Mouse (Mus musculus) cerebellum, adult (tissue): ENCODE data around the gene S100a13.

Source experiments
- ATAC-seq: cut with Nextera tagmentation; 2 replicates; pipeline ENCODE4 v1.9.2; 2017; ENCODE audit warnings: mild to moderate bottlenecking, moderate library complexity, mixed read lengths; ENCODE audit not compliant: insufficient number of reproducible peaks, low FRiP score, low TSS enrichment

Gene S100a13

DNA sequence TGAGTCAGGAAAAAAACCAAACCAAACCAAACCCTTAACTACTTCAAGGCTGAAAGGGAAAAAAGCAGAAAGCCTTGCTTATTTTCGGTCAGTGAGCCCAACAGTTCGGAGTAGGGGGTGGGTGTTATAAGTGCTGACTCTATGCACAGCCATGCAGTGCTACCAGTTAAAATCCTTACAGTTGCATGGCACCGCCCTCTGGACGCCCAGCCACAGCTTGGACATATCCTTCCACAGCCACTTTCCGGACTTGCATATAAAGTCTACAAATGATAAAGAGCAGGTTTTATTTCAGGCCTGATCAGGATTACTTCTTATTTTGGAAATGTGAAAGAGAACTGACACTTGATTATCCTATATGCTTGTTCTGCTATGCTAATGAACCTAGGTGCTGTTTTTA, 9.0 kb upstream of the S100a13 start:
- no peak for ATAC-seq

DNA sequence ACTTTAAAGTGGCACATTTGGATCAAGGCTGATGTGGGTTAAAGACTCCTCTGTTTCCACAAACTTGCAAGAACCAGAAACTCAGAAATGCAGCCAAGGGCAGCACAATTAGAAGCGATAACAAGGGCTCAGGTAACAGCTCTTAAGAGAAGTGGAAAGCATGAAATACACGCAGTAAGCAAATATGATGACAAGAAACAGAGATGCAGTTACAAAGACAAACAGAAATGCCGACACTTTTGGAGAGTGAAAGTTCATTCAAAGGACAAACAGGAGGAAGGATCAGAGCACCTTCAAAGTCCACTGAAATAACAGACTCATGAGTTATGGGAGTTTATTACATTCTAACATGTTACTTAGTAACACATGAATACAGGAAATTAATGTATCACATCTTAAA, 7.9 kb upstream of the S100a13 start:
- no peak for ATAC-seq

DNA sequence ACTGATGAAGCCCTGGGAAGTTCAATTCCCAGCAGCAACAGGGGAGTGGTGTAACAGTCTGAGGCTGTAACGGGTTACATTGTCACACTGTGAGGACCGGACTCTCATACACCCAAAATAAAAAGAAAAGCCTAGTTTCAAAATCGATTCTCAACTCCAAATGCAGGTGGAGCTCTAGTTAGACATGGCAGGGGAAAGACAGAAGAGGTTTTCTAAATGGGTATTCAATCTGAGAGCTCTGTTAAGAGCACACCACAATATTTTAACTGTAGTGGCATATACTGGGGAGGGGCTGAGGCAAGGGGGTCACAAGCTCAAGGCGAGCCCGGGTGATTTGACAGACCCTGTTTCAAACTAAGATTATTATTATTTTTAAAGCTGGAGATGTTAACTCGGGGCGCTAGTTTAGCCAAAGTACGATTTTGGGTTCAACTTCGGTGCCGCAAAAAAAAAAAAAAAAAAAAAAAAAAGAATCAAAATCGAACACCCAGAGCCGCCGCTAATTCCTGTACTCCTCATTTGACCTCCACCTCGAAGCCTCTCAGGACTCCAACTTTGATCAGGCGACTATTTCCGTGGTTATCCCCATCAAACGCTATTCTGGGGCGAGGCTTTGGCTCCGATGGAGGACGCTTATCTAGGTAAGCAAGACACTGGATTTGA, 5.8 kb upstream of the S100a13 start:
- no peak for ATAC-seq

DNA sequence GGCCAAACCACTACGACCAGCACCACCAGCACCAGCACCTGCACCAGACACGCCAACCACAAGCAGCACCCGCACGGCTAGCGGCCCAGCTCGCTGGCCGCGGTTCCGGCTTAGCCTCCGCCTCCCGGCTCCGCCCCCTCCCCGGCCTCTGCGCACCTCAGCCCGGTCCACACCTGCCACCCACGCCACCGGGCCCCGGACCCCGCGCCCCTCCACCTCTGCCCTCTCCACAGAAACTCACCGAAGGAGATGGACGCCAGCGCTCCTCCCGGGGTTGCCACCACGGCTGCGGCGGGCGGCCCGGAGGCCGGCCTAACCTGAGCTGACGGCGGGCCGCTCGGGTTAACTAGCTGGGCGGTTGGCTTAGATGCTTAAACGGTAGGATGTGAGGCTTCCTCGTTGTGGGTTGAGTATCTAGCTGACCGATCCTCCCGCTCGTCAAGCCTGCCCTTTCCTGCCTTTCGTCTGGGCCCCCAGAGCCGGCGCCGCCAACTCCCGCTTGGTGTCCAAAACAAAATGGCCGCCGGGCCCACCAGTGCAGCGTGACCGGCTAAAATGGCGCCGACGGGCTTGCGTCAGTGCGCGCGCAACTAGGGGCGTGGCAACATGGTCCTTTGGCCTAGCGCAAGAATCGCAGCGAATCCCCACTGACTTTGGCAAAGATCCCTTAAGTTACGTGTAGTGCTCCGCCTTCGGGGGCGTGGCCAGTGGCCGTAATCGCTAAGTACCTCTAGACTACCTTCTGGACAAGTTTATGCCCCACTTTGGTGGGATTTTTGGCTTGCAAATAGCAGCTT, 5.1 kb upstream of the S100a13 start, which contains the start of gene Chtop:
TSS of gene Chtop (minus strand) at position 549 of the 797 bp plus-strand sequence.
- ATAC-seq = peak; percentile 80

DNA sequence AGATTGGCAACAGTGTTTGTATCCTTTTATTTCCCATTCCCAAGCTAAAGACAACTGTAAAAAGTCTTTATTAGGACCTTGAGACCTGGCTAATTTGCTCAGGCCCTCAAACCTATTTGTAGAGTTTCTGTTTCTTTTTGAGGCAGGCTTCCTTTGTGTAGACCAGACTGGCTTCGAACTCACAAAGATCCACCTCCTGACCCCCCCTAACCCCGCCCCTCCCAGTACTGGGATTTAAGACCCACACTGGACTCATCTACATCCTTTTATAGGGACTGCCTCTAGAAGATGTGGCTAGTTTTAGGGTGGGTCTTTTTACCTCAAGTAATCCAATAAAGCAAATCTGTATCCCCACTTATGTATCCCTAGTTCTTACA, 4.5 kb upstream of the S100a13 start:
- no peak for ATAC-seq

GRCm38 (mm10) chr3:90512276-90512675, 2.0 kb upstream of the S100a13 start:
- no peak for ATAC-seq

DNA sequence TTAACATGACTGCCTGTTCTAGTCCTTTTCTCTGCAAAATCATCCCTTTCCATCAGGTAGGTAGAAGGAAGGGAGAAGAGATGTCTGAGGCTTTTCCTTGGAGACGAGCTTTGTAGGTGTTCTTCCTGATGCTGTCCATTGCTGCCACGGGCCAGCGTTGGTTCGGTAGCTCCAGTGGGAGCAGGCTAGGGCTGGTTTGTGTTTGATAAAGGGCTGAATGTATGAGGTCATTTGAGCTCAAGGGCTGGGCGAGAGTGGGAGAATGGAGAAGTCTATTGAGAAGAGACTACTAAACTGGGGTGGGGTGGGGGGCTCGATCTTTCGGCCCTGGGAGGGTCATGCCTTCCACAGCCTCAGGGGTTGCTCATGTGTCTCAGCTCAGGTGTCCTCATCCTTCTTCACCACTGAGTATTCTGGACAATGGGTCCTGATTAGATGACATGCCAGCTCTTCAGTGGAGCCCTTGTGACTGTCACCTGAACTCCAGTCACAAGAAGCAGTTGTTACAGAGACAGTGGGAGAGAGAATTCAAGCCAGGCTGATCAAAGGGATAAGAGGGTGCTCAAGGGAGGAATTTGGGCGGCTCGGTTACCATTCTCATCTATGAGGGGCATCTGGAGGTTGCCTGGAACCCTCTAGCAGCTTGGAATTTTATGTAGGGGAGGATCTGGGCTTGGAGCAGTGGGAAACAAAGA, 1.1 kb upstream of the S100a13 start:
- no peak for ATAC-seq

- no peak for ATAC-seq
These were observed 456 bp downstream of the S100a13 start for GRCm38 (mm10) chr3:90514691-90515090.

DNA sequence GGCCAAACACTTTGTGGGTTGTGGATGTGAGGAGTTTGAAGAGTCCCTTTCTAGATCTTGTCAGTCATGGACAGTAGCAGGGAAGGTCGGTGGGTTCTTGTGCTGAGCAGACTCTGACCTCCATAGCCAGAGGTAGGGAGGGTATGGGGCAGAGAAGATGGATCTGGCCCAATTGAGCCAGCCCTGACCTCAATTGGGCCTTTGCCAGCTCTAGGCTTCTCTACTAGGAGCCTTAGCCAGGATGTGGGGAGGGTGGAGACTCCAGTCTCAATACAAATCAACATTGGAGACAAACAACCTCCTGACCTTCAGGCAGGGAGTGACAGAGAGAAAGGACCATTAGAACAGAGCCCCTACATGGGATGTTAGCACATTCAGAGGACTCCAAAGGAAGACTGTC, 1.0 kb downstream of the S100a13 start:
- no peak for ATAC-seq

- ATAC-seq = no peak
These were observed 1.6 kb downstream of the S100a13 start for GRCm38 (mm10) chr3:90515789-90516188.

GRCm38 (mm10) chr3:90517711-90518110, 3.5 kb downstream of the S100a13 start:
- no peak for ATAC-seq

- ATAC-seq = peak; percentile 45; the same call in 1 of the 2 replicates
These were observed 11.2 kb downstream of the S100a13 start for GRCm38 (mm10) chr3:90525421-90525820.

DNA sequence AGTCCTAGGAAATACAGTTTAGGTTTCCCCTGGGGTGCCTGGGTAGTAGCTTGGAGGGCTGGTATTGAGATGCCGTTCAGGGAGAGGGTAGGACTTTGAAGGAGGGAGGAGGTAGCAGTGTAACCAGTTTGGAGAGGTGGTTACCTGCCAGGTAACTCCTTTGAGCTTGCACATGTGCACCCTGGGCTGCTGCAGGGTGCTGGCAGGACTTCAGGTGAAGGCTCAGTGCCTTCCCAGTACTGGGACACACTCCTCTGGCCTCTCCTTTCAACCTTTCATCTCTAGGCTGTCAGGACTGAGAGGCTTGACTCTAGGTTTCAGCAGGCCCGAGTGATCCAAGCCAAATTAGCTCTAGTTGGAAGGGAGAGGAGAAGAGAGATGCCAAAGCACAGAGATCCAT, 11.8 kb downstream of the S100a13 start:
- ATAC-seq = no peak

- no peak for ATAC-seq
These were observed 12.3 kb downstream of the S100a13 start, which contains the start of gene S100a14 for GRCm38 (mm10) chr3:90526580-90526979. S100a14 (plus strand) TSS chr3:90526856.

- no peak for ATAC-seq
These were observed 13.1 kb downstream of the S100a13 start for GRCm38 (mm10) chr3:90527291-90527873.

DNA sequence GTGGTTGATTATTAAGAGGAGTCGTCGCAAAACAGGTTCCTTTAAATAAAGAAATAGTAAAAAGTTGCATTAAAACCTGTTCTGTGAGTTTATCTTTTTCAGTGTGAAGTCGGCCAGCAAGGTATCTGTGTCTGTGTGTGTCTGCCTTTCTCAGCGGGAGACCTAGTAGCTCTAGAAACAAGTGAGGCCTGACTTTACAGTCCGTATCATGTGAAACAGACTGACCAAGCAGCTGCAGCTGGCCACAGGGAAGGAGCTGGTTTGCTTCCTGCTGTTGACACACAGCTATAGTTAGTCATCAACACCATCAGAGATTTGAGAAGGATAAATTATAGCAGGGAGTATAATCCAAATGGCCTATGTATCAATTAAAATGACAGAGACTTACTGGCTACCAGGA, 17.5 kb downstream of the S100a13 start:
- no peak for ATAC-seq

DNA sequence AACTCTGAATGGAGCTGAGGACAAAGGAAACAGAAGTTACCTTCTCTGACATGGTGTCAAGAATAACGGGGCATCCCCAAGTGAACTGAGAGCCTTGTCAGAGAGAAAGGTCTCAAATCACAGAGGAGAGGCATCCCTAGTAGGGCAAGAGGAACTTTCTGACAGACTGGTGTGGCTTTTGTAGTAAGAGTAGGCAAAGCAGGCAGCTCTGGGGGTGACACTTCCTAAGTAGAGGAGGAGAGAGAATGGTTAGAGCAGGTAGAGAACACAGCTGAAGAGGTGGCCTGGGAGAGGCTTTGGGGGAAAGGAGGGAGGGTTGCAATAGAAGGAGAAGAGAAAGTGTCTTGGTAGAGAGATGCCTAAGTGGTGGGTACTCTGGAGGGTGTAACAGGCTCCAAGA, 21.2 kb downstream of the S100a13 start:
- no peak for ATAC-seq

- ATAC-seq = peak; percentile 87
These were observed 23.1 kb downstream of the S100a13 start, which contains the start of gene S100a16 for GRCm38 (mm10) chr3:90537141-90537904. S100a16 (plus strand) TSS chr3:90537254.

DNA sequence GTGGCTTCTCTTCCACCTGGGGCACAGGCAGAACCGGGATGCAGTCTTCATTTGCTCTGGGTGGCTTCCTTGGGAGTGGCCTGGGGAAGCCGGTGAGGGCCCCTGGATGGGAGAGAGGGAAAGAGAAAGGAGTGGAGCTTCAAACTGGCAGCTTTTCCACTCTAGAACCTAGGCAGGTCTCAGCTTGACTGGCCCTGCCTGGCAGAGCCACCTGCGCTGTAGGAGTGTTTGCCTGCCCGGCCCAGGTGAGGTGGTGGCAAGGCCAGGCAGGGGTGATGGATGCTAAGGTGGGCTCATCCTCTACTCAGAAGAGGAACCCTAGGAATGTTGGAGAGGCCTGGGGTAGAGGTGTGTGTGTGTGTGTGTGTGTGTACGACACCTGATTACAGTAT, 23.7 kb downstream of the S100a13 start:
- ATAC-seq = no peak

DNA sequence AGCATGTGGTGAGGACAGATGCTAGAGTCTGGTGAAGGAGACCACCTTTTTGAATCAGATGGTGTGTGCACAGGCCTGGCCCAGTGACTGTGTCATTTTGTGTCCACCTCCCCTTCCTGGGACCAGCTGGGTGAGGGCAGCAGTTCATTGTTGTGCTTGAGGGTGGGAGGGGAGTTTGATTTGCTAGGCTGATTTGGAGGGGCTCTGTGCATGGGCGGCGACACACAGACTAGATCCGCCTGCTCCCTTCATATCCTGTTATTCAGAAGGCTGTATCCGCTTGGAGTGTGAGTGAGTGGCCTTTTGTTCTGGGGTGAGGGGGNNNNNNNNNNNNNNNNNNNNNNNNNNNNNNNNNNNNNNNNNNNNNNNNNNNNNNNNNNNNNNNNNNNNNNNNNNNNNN, 26.7 kb downstream of the S100a13 start:
- ATAC-seq = no peak
